Mouse (Mus musculus): ENCODE measurements around the gene Sulf2. TPM values are rescaled to one million over a fixed set of nuclear protein-coding genes. Genes with fewer than 3 reads are reported as not detected.

Gene Sulf2
- polyA plus RNA-seq, 1 experiment from 2014 or later: 156 TPM

- Histone ChIP-seq H3K9me3 (ENCODE audit: control insufficient read depth, low read length) (no peaks in the 10 kb centered on the region), H3K4me3 (ENCODE audit: low read depth, low read length) (0 out of 2 replicates have a peak overlapping the region, but pooled peaks have one; percentile 19), H3K27me3 (ENCODE audit: control insufficient read depth, insufficient read depth, low read length) (no peaks in the 10 kb centered on the region), H3K9ac (ENCODE audit: low read length) (no peak overlapping the region), H3K36me3 (ENCODE audit: control insufficient read depth, insufficient read depth, low read length) (no peaks in the 10 kb centered on the region), H3K27ac (ENCODE audit: low read depth, low read length) (peak overlapping the region; percentile 88), H3K4me2 (ENCODE audit: low read depth) (peak overlapping the region; percentile 34), H3K4me1 (ENCODE audit: control insufficient read depth, insufficient read depth, low read length) (peaks cover 23% of the 10 kb centered on the region)
- WGBS: 27% methylated on average over 7 of the region's 7 CpGs
- peak; percentile 83 for DNase-seq (ENCODE audit: low spot score)
- peak; percentile 89 for ATAC-seq (ENCODE audit: insufficient read depth, low FRiP score, low TSS enrichment)
These were observed 124.1 kb downstream of the Sulf2 start for GRCm38 (mm10) chr2:166031120-166031929.

DNA sequence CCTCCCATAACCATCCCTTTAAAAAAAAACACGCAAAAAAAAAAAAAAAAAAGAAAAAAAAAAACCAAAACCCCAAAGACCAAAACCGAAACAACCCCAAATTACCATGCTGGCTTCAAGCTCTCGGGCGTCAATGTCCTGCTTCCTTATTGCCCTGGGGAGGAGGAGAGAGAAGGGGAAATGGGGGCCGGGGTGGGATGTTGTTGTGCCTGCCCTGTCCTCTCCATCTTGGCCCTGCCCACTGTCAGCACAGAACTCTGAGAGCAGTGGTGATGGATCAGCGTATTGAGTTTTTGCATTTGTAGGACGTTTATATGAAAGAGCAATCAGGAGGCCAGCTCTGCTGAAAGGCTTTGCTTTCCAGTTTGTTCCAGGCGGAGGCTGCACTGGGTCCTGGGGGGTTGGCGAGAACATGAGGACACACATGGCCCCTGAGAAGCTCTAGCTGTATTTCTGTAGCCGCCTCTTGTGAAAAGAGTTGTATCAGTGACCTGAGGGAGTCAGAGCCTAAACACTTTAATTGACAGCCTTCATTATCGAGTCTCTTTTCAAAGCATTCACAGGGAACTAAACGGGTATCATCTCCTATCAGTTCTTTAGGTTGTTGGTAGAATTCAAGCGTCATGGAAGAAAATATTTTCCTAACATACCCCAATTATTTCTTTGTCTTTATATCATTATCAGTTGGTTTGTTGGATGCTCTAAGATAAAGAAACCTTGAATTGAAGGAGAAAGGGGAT lies 125.0 kb downstream of the Sulf2 start:
- Histone ChIP-seq H3K9me3 (ENCODE audit: control insufficient read depth, low read length) (no peaks in the 10 kb centered on the region), H3K4me3 (ENCODE audit: low read depth, low read length) (0 out of 2 replicates have a peak overlapping the region, but pooled peaks have one; percentile 7), H3K27ac (ENCODE audit: low read depth, low read length) (peak overlapping the region; percentile 88), H3K9ac (ENCODE audit: low read length) (no peak overlapping the region), H3K4me2 (ENCODE audit: low read depth) (peak overlapping the region; percentile 34), H3K27me3 (ENCODE audit: control insufficient read depth, insufficient read depth, low read length) (no peaks in the 10 kb centered on the region), H3K36me3 (ENCODE audit: control insufficient read depth, insufficient read depth, low read length) (no peaks in the 10 kb centered on the region), H3K4me1 (ENCODE audit: control insufficient read depth, insufficient read depth, low read length) (peaks cover 23% of the 10 kb centered on the region)
- DNase-seq (ENCODE audit: low spot score): peak; percentile 55
- no peak for ATAC-seq (ENCODE audit: insufficient read depth, low FRiP score, low TSS enrichment)
- WGBS: 3% methylated on average over 13 of the region's 13 CpGs

DNA sequence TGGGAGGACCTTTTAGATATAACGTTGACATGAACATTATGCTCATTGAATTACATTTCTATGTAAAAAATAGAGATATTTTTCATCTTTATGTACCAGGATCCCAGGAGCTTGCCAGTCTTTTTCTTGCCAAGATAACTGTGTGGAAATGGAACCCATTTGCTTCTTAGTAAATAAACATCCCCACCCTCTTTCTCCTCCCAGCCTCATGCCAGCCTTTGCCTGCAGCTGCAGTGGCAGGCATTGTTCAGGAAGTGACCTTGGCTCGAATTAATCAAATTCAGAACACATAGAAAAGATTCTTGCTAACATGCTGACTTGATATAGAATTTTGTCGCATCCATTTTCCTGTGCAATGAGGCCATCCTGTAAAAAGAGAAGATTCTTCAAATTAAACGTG lies 126.2 kb downstream of the Sulf2 start:
- Histone ChIP-seq H3K36me3 (ENCODE audit: control insufficient read depth, insufficient read depth, low read length) (no peaks in the 10 kb centered on the region), H3K4me1 (ENCODE audit: control insufficient read depth, insufficient read depth, low read length) (peaks cover 23% of the 10 kb centered on the region), H3K4me2 (ENCODE audit: low read depth) (no peak overlapping the region), H3K9ac (ENCODE audit: low read length) (no peak overlapping the region), H3K4me3 (ENCODE audit: low read depth, low read length) (no peak overlapping the region), H3K27me3 (ENCODE audit: control insufficient read depth, insufficient read depth, low read length) (no peaks in the 10 kb centered on the region), H3K27ac (ENCODE audit: low read depth, low read length) (no peak overlapping the region), H3K9me3 (ENCODE audit: control insufficient read depth, low read length) (no peaks in the 10 kb centered on the region)
- ATAC-seq (ENCODE audit: insufficient read depth, low FRiP score, low TSS enrichment): no peak
- DNase-seq (ENCODE audit: low spot score): no peak
- WGBS: 64% methylated on average over 4 of the region's 4 CpGs

DNA sequence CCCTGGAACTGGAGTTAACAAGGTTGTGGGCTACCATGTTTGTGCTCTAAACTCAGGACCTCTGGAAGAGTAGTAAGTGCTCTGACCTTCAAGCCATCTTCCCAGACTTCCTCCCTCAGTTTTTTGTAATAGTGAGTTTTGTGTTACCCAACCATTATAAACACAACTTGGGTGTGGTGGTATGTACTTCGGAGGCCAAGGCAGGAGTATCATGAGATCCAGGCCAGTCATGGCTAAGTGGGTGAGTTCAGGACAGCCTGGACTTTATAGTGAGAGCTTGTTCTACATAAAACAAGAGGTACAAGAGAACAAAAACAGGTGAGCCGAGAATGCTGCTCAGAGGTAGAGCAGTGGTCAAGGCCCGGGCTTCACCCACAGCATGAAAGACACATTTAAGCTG lies 127.6 kb downstream of the Sulf2 start:
- no peaks in the 10 kb centered on the region for H3K36me3 ChIP-seq (ENCODE audit: control insufficient read depth, insufficient read depth, low read length)
- peaks cover 23% of the 10 kb centered on the region for H3K4me1 ChIP-seq (ENCODE audit: control insufficient read depth, insufficient read depth, low read length)
- no peak overlapping the region for H3K4me3 ChIP-seq (ENCODE audit: low read depth, low read length)
- no peaks in the 10 kb centered on the region for H3K9me3 ChIP-seq (ENCODE audit: control insufficient read depth, low read length)
- WGBS: 87% methylated on average over 3 of the region's 3 CpGs
- H3K9ac ChIP-seq (ENCODE audit: low read length): no peak overlapping the region
- ATAC-seq (ENCODE audit: insufficient read depth, low FRiP score, low TSS enrichment) (no peak), DNase-seq (ENCODE audit: low spot score) (no peak)
- H3K4me2 ChIP-seq (ENCODE audit: low read depth): no peak overlapping the region
- H3K27me3 ChIP-seq (ENCODE audit: control insufficient read depth, insufficient read depth, low read length): no peaks in the 10 kb centered on the region
- H3K27ac ChIP-seq (ENCODE audit: low read depth, low read length): no peak overlapping the region

DNA sequence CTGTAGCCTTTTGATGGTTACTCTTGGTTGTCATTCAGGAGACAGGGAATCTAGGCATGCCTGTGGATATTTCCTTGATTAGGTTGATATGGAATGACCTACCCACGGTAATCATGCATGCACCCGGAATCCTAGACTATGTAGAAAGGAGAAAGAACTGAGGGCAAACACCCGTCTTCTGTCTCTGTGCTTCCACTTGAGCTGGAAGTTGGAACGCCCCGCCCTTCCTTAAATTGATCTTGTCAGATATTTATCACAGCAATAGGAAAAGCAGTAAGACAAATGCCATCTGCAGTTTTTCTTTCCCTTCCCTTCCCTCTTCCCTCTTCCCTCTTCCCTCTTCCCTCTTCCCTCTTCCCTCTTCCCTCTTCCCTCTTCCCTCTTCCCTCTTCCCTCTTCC lies 129.5 kb downstream of the Sulf2 start:
- no peak for DNase-seq (ENCODE audit: low spot score)
- Histone ChIP-seq H3K4me3 (ENCODE audit: low read depth, low read length) (no peak overlapping the region), H3K4me2 (ENCODE audit: low read depth) (no peak overlapping the region), H3K27ac (ENCODE audit: low read depth, low read length) (no peak overlapping the region), H3K9me3 (ENCODE audit: control insufficient read depth, low read length) (no peaks in the 10 kb centered on the region), H3K36me3 (ENCODE audit: control insufficient read depth, insufficient read depth, low read length) (no peaks in the 10 kb centered on the region), H3K9ac (ENCODE audit: low read length) (no peak overlapping the region), H3K27me3 (ENCODE audit: control insufficient read depth, insufficient read depth, low read length) (no peaks in the 10 kb centered on the region), H3K4me1 (ENCODE audit: control insufficient read depth, insufficient read depth, low read length) (peaks cover 28% of the 10 kb centered on the region)
- no peak for ATAC-seq (ENCODE audit: insufficient read depth, low FRiP score, low TSS enrichment)
- 88% methylated on average over 5 of the region's 5 CpGs for WGBS

DNA sequence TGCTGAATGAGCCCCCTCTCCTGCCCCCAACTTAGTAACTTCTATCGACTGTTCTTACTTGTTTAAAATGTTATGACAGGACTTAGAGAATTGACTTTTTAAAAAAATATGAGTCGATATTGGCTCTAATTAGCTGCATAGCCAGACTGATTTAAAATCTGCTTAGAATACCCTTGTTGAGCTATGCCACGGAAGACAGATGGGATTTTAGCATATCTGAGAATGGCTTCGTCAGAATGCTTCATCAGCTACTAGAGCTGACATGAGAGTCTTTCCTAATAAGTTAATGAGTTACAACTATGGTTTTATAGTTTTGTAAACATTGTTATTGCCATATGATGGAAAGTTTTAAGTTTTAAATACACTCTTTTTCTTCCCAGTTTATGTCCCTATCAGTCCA lies 130.8 kb downstream of the Sulf2 start:
- H3K9me3 ChIP-seq (ENCODE audit: control insufficient read depth, low read length): no peaks in the 10 kb centered on the region
- H3K4me1 ChIP-seq (ENCODE audit: control insufficient read depth, insufficient read depth, low read length): peaks cover 23% of the 10 kb centered on the region; the same call in 1 of the 2 replicates
- no peaks in the 10 kb centered on the region for H3K36me3 ChIP-seq (ENCODE audit: control insufficient read depth, insufficient read depth, low read length)
- WGBS: 81% methylated on average over 4 of the region's 4 CpGs
- no peaks in the 10 kb centered on the region for H3K27me3 ChIP-seq (ENCODE audit: control insufficient read depth, insufficient read depth, low read length)
- ATAC-seq (ENCODE audit: insufficient read depth, low FRiP score, low TSS enrichment): no peak
- no peak overlapping the region for H3K4me2 ChIP-seq (ENCODE audit: low read depth)
- no peak overlapping the region for H3K4me3 ChIP-seq (ENCODE audit: low read depth, low read length)
- H3K9ac ChIP-seq (ENCODE audit: low read length): no peak overlapping the region
- no peak overlapping the region for H3K27ac ChIP-seq (ENCODE audit: low read depth, low read length)
- no peak for DNase-seq (ENCODE audit: low spot score)

GRCm38 (mm10) chr2:166024079-166024478 lies 131.4 kb downstream of the Sulf2 start:
- Histone ChIP-seq H3K9ac (ENCODE audit: low read length) (no peak overlapping the region), H3K27ac (ENCODE audit: low read depth, low read length) (no peak overlapping the region), H3K36me3 (ENCODE audit: control insufficient read depth, insufficient read depth, low read length) (no peaks in the 10 kb centered on the region), H3K4me3 (ENCODE audit: low read depth, low read length) (no peak overlapping the region), H3K27me3 (ENCODE audit: control insufficient read depth, insufficient read depth, low read length) (no peaks in the 10 kb centered on the region), H3K4me2 (ENCODE audit: low read depth) (no peak overlapping the region), H3K9me3 (ENCODE audit: control insufficient read depth, low read length) (no peaks in the 10 kb centered on the region), H3K4me1 (ENCODE audit: control insufficient read depth, insufficient read depth, low read length) (peaks cover 20% of the 10 kb centered on the region; the same call in 1 of the 2 replicates)
- WGBS: 90% methylated on average over 3 of the region's 3 CpGs
- DNase-seq (ENCODE audit: low spot score) (no peak), ATAC-seq (ENCODE audit: insufficient read depth, low FRiP score, low TSS enrichment) (no peak)
